Mouse (Mus musculus): ENCODE data around the gene Tbc1d7. TPM values are rescaled to one million over a fixed set of nuclear protein-coding genes. Genes with fewer than 3 reads are reported as not detected.

Tbc1d7 gene
- polyA plus RNA-seq, 1 experiment from 2014 or later = 93.0 TPM

GRCm38 (mm10) chr13:43191290-43191689, 20.0 kb upstream of the Tbc1d7 start:
- Histone ChIP-seq H3K4me1 (no peaks in the 10 kb centered on the region), H3K9me3 (no peaks in the 10 kb centered on the region), H3K27ac (no peak overlapping the region), H3K9ac (no peak overlapping the region), H3K27me3 (replicated peaks) (no peaks in the 10 kb centered on the region), H3K4me2 (no peak overlapping the region), H3K4me3 (no peak overlapping the region), H3K36me3 (replicated peaks) (no peaks in the 10 kb centered on the region)
- 13% methylated on average over 2 of the region's 2 CpGs for WGBS
- ATAC-seq (replicated peaks) = no peak

- Histone ChIP-seq H3K9me3 (no peaks in the 10 kb centered on the region), H3K9ac (no peak overlapping the region), H3K4me2 (no peak overlapping the region), H3K27ac (no peak overlapping the region), H3K4me1 (peaks cover 6% of the 10 kb centered on the region), H3K27me3 (replicated peaks) (no peaks in the 10 kb centered on the region), H3K4me3 (no peak overlapping the region), H3K36me3 (replicated peaks) (no peaks in the 10 kb centered on the region)
- 95% methylated on average over 4 of the region's 4 CpGs for WGBS
- no peak for ATAC-seq (replicated peaks)
These were observed 16.4 kb upstream of the Tbc1d7 start for GRCm38 (mm10) chr13:43187736-43188135.

- WGBS = 35% methylated on average over 8 of the region's 8 CpGs
- Histone ChIP-seq H3K27ac (peak overlapping the region; percentile 42; the same call in 1 of the 2 replicates), H3K4me2 (peak overlapping the region; percentile 58), H3K36me3 (replicated peaks) (no peaks in the 10 kb centered on the region), H3K4me3 (peak overlapping the region; percentile 29), H3K9ac (peak overlapping the region; percentile 4; the same call in 1 of the 2 replicates), H3K4me1 (peaks cover 10% of the 10 kb centered on the region), H3K27me3 (replicated peaks) (no peaks in the 10 kb centered on the region), H3K9me3 (no peaks in the 10 kb centered on the region)
- peak; percentile 66 for ATAC-seq (replicated peaks)
These were observed 12.2 kb upstream of the Tbc1d7 start for GRCm38 (mm10) chr13:43183248-43184055.

- no peaks in the 10 kb centered on the region for H3K36me3 ChIP-seq (replicated peaks)
- H3K27me3 ChIP-seq (replicated peaks) = no peaks in the 10 kb centered on the region
- H3K9ac ChIP-seq = peak overlapping the region; percentile 4; the same call in 1 of the 2 replicates
- H3K4me2 ChIP-seq = peak overlapping the region; percentile 58
- peaks cover 10% of the 10 kb centered on the region for H3K4me1 ChIP-seq
- 10% methylated on average over 14 of the region's 14 CpGs for WGBS
- ATAC-seq (replicated peaks) = peak; percentile 88
- peak overlapping the region; percentile 29 for H3K4me3 ChIP-seq
- 0 out of 2 replicates have a peak overlapping the region, but pooled peaks have one; percentile 12 for H3K27ac ChIP-seq
- no peaks in the 10 kb centered on the region for H3K9me3 ChIP-seq
These were observed 11.3 kb upstream of the Tbc1d7 start for GRCm38 (mm10) chr13:43182465-43183201.

- no peak overlapping the region for H3K9ac ChIP-seq
These were observed 9.8 kb upstream of the Tbc1d7 start for GRCm38 (mm10) chr13:43181104-43181503.

GRCm38 (mm10) chr13:43177317-43177716, 6.0 kb upstream of the Tbc1d7 start:
- Histone ChIP-seq H3K4me3 (no peak overlapping the region), H3K4me1 (no peaks in the 10 kb centered on the region; the same call in 1 of the 2 replicates), H3K9me3 (no peaks in the 10 kb centered on the region), H3K27ac (no peak overlapping the region), H3K4me2 (no peak overlapping the region), H3K9ac (no peak overlapping the region), H3K27me3 (replicated peaks) (no peaks in the 10 kb centered on the region), H3K36me3 (replicated peaks) (no peaks in the 10 kb centered on the region)
- 93% methylated on average over 7 of the region's 7 CpGs for WGBS
- no peak for ATAC-seq (replicated peaks)

More at GRCm38 (mm10) chr13:43181104-43181503, 9.8 kb upstream of the Tbc1d7 start:
- Histone ChIP-seq H3K9me3 (no peaks in the 10 kb centered on the region), H3K27me3 (replicated peaks) (no peaks in the 10 kb centered on the region), H3K27ac (no peak overlapping the region), H3K4me1 (peaks cover 10% of the 10 kb centered on the region), H3K4me3 (no peak overlapping the region), H3K4me2 (no peak overlapping the region), H3K36me3 (replicated peaks) (no peaks in the 10 kb centered on the region)
- WGBS = 59% methylated on average over 7 of the region's 7 CpGs
- ATAC-seq (replicated peaks) = no peak

- Histone ChIP-seq H3K27ac (no peak overlapping the region), H3K9ac (no peak overlapping the region), H3K36me3 (replicated peaks) (no peaks in the 10 kb centered on the region), H3K4me2 (no peak overlapping the region), H3K27me3 (replicated peaks) (no peaks in the 10 kb centered on the region), H3K9me3 (no peaks in the 10 kb centered on the region), H3K4me1 (peaks cover 6% of the 10 kb centered on the region), H3K4me3 (no peak overlapping the region)
- no peak for ATAC-seq (replicated peaks)
- whole genome bisulfite sequencing = 88% methylated on average over 3 of the region's 3 CpGs
These were observed 5.4 kb upstream of the Tbc1d7 start for GRCm38 (mm10) chr13:43176676-43177075.

- Histone ChIP-seq H3K4me3 (no peak overlapping the region), H3K9me3 (no peaks in the 10 kb centered on the region), H3K4me1 (peaks cover 15% of the 10 kb centered on the region), H3K4me2 (no peak overlapping the region), H3K27me3 (replicated peaks) (no peaks in the 10 kb centered on the region), H3K27ac (no peak overlapping the region), H3K9ac (no peak overlapping the region), H3K36me3 (replicated peaks) (no peaks in the 10 kb centered on the region; the same call in 1 of the 2 replicates)
- ATAC-seq (replicated peaks) = no peak
- WGBS = 13% methylated on average over 9 of the region's 9 CpGs
These were observed 2.0 kb upstream of the Tbc1d7 start for GRCm38 (mm10) chr13:43173262-43173661.

- H3K4me1 ChIP-seq = peaks cover 15% of the 10 kb centered on the region
- H3K27me3 ChIP-seq (replicated peaks) = no peaks in the 10 kb centered on the region
- H3K4me2 ChIP-seq = peak overlapping the region; percentile 69
- WGBS = 37% methylated on average over 14 of the region's 14 CpGs
- no peaks in the 10 kb centered on the region; the same call in 1 of the 2 replicates for H3K36me3 ChIP-seq (replicated peaks)
- no peak for ATAC-seq (replicated peaks)
- no peaks in the 10 kb centered on the region for H3K9me3 ChIP-seq
- H3K9ac ChIP-seq = peak overlapping the region; percentile 88
- H3K4me3 ChIP-seq = peak overlapping the region; percentile 73
- H3K27ac ChIP-seq = peak overlapping the region; percentile 90; the same call in 1 of the 2 replicates
These were observed 874 bp upstream of the Tbc1d7 start for GRCm38 (mm10) chr13:43172036-43172713.

- peaks cover 16% of the 10 kb centered on the region for H3K36me3 ChIP-seq (replicated peaks)
- WGBS = 47% methylated on average over 9 of the region's 9 CpGs
- no peak overlapping the region for H3K4me2 ChIP-seq
- H3K4me3 ChIP-seq = no peak overlapping the region
- H3K9ac ChIP-seq = no peak overlapping the region
- no peak overlapping the region for H3K27ac ChIP-seq
- H3K9me3 ChIP-seq = no peaks in the 10 kb centered on the region
- ATAC-seq (replicated peaks) = no peak
- peaks cover 15% of the 10 kb centered on the region for H3K4me1 ChIP-seq
- no peaks in the 10 kb centered on the region for H3K27me3 ChIP-seq (replicated peaks)
These were observed 3.6 kb downstream of the Tbc1d7 start for GRCm38 (mm10) chr13:43167721-43168120.

GRCm38 (mm10) chr13:43159429-43159828, 11.9 kb downstream of the Tbc1d7 start:
- no peak for ATAC-seq (replicated peaks)
- Histone ChIP-seq H3K4me2 (no peak overlapping the region), H3K27me3 (replicated peaks) (no peaks in the 10 kb centered on the region), H3K9me3 (no peaks in the 10 kb centered on the region), H3K4me1 (no peaks in the 10 kb centered on the region), H3K27ac (no peak overlapping the region), H3K36me3 (replicated peaks) (peaks cover 15% of the 10 kb centered on the region; the same call in 1 of the 2 replicates), H3K4me3 (no peak overlapping the region), H3K9ac (no peak overlapping the region)
- WGBS = 83% methylated on average over 3 of the region's 3 CpGs

GRCm38 (mm10) chr13:43158281-43158680, 13.0 kb downstream of the Tbc1d7 start:
- Histone ChIP-seq H3K4me1 (no peaks in the 10 kb centered on the region), H3K36me3 (replicated peaks) (peaks cover 5% of the 10 kb centered on the region; the same call in 1 of the 2 replicates), H3K27ac (no peak overlapping the region), H3K4me2 (no peak overlapping the region), H3K9ac (no peak overlapping the region), H3K4me3 (no peak overlapping the region), H3K9me3 (no peaks in the 10 kb centered on the region), H3K27me3 (replicated peaks) (no peaks in the 10 kb centered on the region)
- WGBS = 72% methylated on average over 5 of the region's 5 CpGs
- no peak for ATAC-seq (replicated peaks)
